Mouse (Mus musculus) hindbrain, postnatal 0 days (tissue): ENCODE results near the gene Sik2. TPM values are rescaled to one million over a fixed set of nuclear protein-coding genes. Genes with fewer than 3 reads are reported as not detected.

Source experiments
- ATAC-seq: fragments of 200-750 bp; cut with Nextera tagmentation; 2 replicates; pipeline ENCODE4 v1.8.0; 2017; ENCODE audit warnings: mild to moderate bottlenecking, moderate TSS enrichment, moderate library complexity
- DNase-seq: peaks from one replicate; pipeline ENCODE4 v3.0.0-alpha.2; 2015; ENCODE audit warnings: low spot score
- H3K27ac ChIP-seq: fragments of 300-500 bp; sonication (generic); 2 replicates; pipeline ENCODE4 v1.5.1; 2014; ENCODE audit warnings: mild to moderate bottlenecking
- H3K27me3 ChIP-seq: fragments of 300-500 bp; sonication (generic); 2 replicates; pipeline ENCODE4 v1.6.1; 2014; ENCODE audit warnings: low read length, mixed read lengths; ENCODE audit not compliant: insufficient read depth
- H3K36me3 ChIP-seq: fragments of 300-500 bp; sonication (generic); 2 replicates; pipeline ENCODE4 v1.6.1; 2014; ENCODE audit warnings: low read length, mixed read lengths; ENCODE audit not compliant: insufficient read depth
- H3K4me1 ChIP-seq: fragments of 300-500 bp; sonication (generic); 2 replicates; pipeline ENCODE4 v1.6.1; 2014; ENCODE audit warnings: antibody characterized with exemption, low read length, mixed read lengths; ENCODE audit not compliant: insufficient read depth
- H3K4me2 ChIP-seq: fragments of 300-500 bp; sonication (generic); 2 replicates; pipeline ENCODE4 v1.6.1; 2014; ENCODE audit warnings: low read depth, mild to moderate bottlenecking, low read length, moderate library complexity, mixed read lengths
- H3K4me3 ChIP-seq: fragments of 300-500 bp; sonication (generic); 2 replicates; pipeline ENCODE4 v1.5.1; 2014; ENCODE audit warnings: low read length
- H3K9ac ChIP-seq: fragments of 300-500 bp; sonication (generic); replicated peaks from 2 replicates; pipeline ENCODE4 v1.6.1; 2014; ENCODE audit warnings: mild to moderate bottlenecking, low read length, moderate library complexity, mixed read lengths
- H3K9me3 ChIP-seq: fragments of 300-500 bp; sonication (generic); 2 replicates; pipeline ENCODE4 v1.6.1; 2016; ENCODE audit warnings: low read length, mixed read lengths
- CTCF ChIP-seq: IDR thresholded peaks from 2 replicates; pipeline ENCODE4 v1.5.1; 2016; ENCODE audit warnings: antibody characterized with exemption, control low read depth, low read depth
- WGBS: fragments of 180-500 bp; shearing (Covaris S2); extraction: QIAGEN DNeasy Blood & Tissue Kit; methylation state at CpG from one replicate; pipeline ENCODE4 v1.1.7; 2014; 5-methylcytosine and 5-hydroxymethylcytosine counted together
- polyA plus RNA-seq: library from polyadenylated mRNA; unstranded; fragments of >200 nt; fragmentation: Nextera tagmentation; extraction: Ambion mirVana; gene quantifications from 2 replicates; pipeline ENCODE4 v1.2.1, GENCODE M21; 2015
- total RNA-seq: library from RNA; depleted of rRNA; stranded (reverse); fragments of >200 nt; gene quantifications from 2 replicates; pipeline ENCODE4 v1.2.3, GENCODE M21; 2014

The Sik2 gene
- total and polyA plus RNA-seq, 2 experiments from 2014 or later = 13.0 to 24.4 TPM

- TF ChIP-seq CTCF = no peak
- Histone ChIP-seq H3K4me3 (no peak overlapping the region), H3K36me3 (no peaks in the 10 kb centered on the region), H3K4me1 (no peaks in the 10 kb centered on the region), H3K4me2 (no peak overlapping the region), H3K9me3 (no peaks in the 10 kb centered on the region), H3K27ac (no peak overlapping the region), H3K27me3 (no peaks in the 10 kb centered on the region), H3K9ac (no peak overlapping the region)
- WGBS = 90% methylated on average over 3 of the region's 3 CpGs
- ATAC-seq = no peak
- DNase-seq = no peak
Observed at GRCm38 (mm10) chr9:50920933-50921895, 87.7 kb downstream of the Sik2 start.

GRCm38 (mm10) chr9:50919554-50919953, 89.3 kb downstream of the Sik2 start:
- TF ChIP-seq CTCF = no peak
- Histone ChIP-seq H3K4me1 (no peaks in the 10 kb centered on the region), H3K4me3 (no peak overlapping the region), H3K9me3 (no peaks in the 10 kb centered on the region), H3K27ac (no peak overlapping the region), H3K27me3 (no peaks in the 10 kb centered on the region), H3K4me2 (no peak overlapping the region), H3K9ac (no peak overlapping the region), H3K36me3 (no peaks in the 10 kb centered on the region)
- no peak for ATAC-seq
- 96% methylated on average over 2 of the region's 2 CpGs for WGBS
- no peak for DNase-seq

GRCm38 (mm10) chr9:50918131-50918530, 90.7 kb downstream of the Sik2 start:
- WGBS = 88% methylated on average over 3 of the region's 3 CpGs
- ATAC-seq (no peak), DNase-seq (no peak)
- Histone ChIP-seq H3K27ac (no peak overlapping the region), H3K4me3 (no peak overlapping the region), H3K4me2 (no peak overlapping the region), H3K9me3 (no peaks in the 10 kb centered on the region), H3K9ac (no peak overlapping the region), H3K36me3 (no peaks in the 10 kb centered on the region), H3K4me1 (no peaks in the 10 kb centered on the region), H3K27me3 (no peaks in the 10 kb centered on the region)
- TF ChIP-seq CTCF = no peak

GRCm38 (mm10) chr9:50911861-50912515, 96.9 kb downstream of the Sik2 start:
- no peak overlapping the region for H3K4me2 ChIP-seq
- WGBS = 90% methylated on average over 7 of the region's 7 CpGs
- TF ChIP-seq CTCF = no peak
- no peak overlapping the region for H3K27ac ChIP-seq
- no peak overlapping the region for H3K4me3 ChIP-seq
- no peaks in the 10 kb centered on the region for H3K27me3 ChIP-seq
- H3K4me1 ChIP-seq = no peaks in the 10 kb centered on the region
- no peaks in the 10 kb centered on the region for H3K9me3 ChIP-seq
- H3K36me3 ChIP-seq = no peaks in the 10 kb centered on the region
- H3K9ac ChIP-seq = no peak overlapping the region
- DNase-seq (no peak), ATAC-seq (no peak)

GRCm38 (mm10) chr9:50905321-50905720, 103.6 kb downstream of the Sik2 start:
- TF ChIP-seq CTCF = no peak
- ATAC-seq = no peak
- WGBS = 79% methylated on average over 3 of the region's 3 CpGs

GRCm38 (mm10) chr9:50904196-50904847, 104.6 kb downstream of the Sik2 start:
- Histone ChIP-seq H3K4me1 (no peaks in the 10 kb centered on the region), H3K4me2 (no peak overlapping the region), H3K27me3 (no peaks in the 10 kb centered on the region), H3K9ac (no peak overlapping the region), H3K36me3 (no peaks in the 10 kb centered on the region), H3K4me3 (no peak overlapping the region), H3K27ac (no peak overlapping the region), H3K9me3 (no peaks in the 10 kb centered on the region)
- ATAC-seq (no peak), DNase-seq (no peak)
- no peak for TF ChIP-seq CTCF
- WGBS = 74% methylated on average over 6 of the region's 6 CpGs

More at GRCm38 (mm10) chr9:50905321-50905720, 103.6 kb downstream of the Sik2 start:
- no peaks in the 10 kb centered on the region for H3K9me3 ChIP-seq
- DNase-seq = no peak
- H3K4me1 ChIP-seq = no peaks in the 10 kb centered on the region
- no peak overlapping the region for H3K27ac ChIP-seq
- H3K4me2 ChIP-seq = no peak overlapping the region
- no peaks in the 10 kb centered on the region for H3K27me3 ChIP-seq
- H3K36me3 ChIP-seq = no peaks in the 10 kb centered on the region
- no peak overlapping the region for H3K9ac ChIP-seq
- H3K4me3 ChIP-seq = no peak overlapping the region
